Mouse (Mus musculus) cortical plate, adult 2 months (tissue): Measurements from ENCODE around the gene Slc44a4. TPM values are rescaled to one million over a fixed set of nuclear protein-coding genes. Genes with fewer than 3 reads are reported as not detected.

Experiments
- H3K27ac ChIP-seq: fragments of 200-500 bp; 2 replicates; pipeline ENCODE4 v1.5.1; 2012; ENCODE audit warnings: low read length, control low read depth, inconsistent platforms; ENCODE audit not compliant: insufficient read depth
- H3K4me1 ChIP-seq: fragments of 200-500 bp; 2 replicates; pipeline ENCODE4 v1.6.1; 2011; ENCODE audit warnings: low read length; ENCODE audit not compliant: control insufficient read depth, insufficient read depth
- H3K4me3 ChIP-seq: fragments of 200-500 bp; 2 replicates; pipeline ENCODE4 v1.5.1; 2011; ENCODE audit warnings: mild to moderate bottlenecking, low read length, control low read depth; ENCODE audit not compliant: insufficient read depth
- CTCF ChIP-seq: fragments of 200-500 bp; IDR thresholded peaks from 2 replicates; pipeline ENCODE4 v1.5.1; 2011; ENCODE audit warnings: mild to moderate bottlenecking, control low read depth, low read length; ENCODE audit not compliant: insufficient read depth; ENCODE audit errors: extremely low read depth
- POLR2A ChIP-seq: fragments of 200-500 bp; IDR thresholded peaks from 2 replicates; pipeline ENCODE4 v1.6.1; 2011; ENCODE audit warnings: mild to moderate bottlenecking, low read length, control low read depth; ENCODE audit not compliant: insufficient read depth; ENCODE audit errors: extremely low read depth
- polyA plus RNA-seq: library from polyadenylated mRNA; depleted of rRNA; stranded (reverse); fragments of >200 nt; gene quantifications from 2 replicates; pipeline ENCODE4 v1.2.3, GENCODE M21; 2012

The Slc44a4 gene
- polyA plus RNA-seq, 1 experiment = 0.46 TPM

DNA sequence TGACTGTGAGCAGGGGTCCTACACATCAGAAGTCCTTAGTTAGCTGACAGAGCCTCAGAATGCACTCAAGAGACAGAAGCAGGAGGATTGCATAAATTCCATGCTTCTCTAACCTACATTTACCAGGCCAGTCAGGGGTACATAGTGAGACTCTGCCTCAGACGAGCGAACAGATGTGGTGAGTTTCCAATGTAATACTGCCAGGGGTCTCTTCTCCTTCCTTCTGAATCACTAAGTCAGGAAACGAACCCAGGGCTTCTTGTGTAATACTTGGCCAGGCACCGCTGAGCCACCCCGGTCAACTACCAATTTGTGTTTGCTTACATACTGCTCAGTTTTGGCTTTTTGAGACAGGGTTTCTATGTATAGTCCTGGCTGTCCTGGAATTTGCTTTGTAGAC, 26.3 kb upstream of the Slc44a4 start:
- no peak overlapping the region for H3K27ac ChIP-seq
- H3K4me3 ChIP-seq = no peak overlapping the region
- H3K4me1 ChIP-seq = no peaks in the 10 kb centered on the region
- no peak for TF ChIP-seq CTCF
- TF ChIP-seq POLR2A = no peak

DNA sequence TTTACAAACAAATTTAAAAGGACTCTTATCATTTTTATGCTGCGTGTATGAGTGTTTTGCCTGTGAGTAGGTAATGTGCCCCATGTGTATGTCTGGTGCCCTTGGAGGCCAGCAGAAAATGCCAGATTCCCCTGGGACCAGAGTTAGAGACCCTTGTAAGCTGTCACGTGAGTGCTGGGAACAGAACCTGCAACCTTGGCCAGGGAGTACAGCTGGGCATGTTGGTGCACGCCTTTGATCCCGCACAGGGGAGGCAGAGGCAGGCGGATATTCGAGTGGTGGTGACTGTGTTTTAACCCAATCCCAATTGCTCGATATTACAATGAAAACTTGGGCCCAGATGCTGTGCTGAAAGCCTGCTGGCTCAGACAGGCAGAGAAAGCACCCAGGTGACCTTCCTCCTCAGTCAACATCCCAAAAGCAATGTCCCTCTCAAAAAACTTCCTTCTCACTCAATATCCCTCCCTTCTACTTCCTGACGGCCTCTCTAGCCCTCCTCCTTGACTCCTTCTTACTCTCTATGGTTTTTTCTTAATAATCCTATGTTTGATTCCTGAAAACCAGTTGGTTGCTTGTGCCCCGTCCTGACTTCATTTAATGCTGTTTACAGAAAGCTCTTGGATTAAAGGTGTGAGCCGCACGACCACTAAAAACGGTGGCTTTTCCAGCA, 24.1 kb upstream of the Slc44a4 start:
- TF ChIP-seq POLR2A (no peak), CTCF (no peak)
- no peak overlapping the region for H3K27ac ChIP-seq
- H3K4me1 ChIP-seq = 0 out of 2 replicates have a peak, but pooled peaks cover under 1% of the 10 kb centered on the region

DNA sequence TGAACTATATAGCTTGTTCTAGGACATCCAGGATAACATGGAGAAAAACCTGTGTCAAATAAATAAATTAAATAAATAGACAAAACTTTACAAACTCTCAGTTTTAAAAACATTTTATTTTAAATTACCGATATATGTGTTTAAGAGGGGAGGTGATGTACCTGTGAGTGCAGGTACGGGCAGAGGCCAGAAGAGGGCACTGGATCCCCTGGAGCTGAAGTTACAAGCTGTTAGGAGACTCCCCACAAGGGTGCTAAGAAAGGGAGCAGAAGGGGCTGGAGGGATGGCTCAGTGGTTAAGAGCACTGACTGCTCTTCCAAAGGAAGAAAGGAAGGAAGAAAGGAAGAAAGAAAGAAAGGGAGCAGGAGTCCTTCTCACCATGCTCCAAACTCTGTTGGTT, 22.9 kb upstream of the Slc44a4 start:
- Histone ChIP-seq H3K4me1 (0 out of 2 replicates have a peak, but pooled peaks cover 2% of the 10 kb centered on the region), H3K4me3 (no peak overlapping the region), H3K27ac (no peak overlapping the region)
- TF ChIP-seq POLR2A (no peak), CTCF (no peak)

More for the DNA sequence above, 24.1 kb upstream of the Slc44a4 start:
- H3K4me3 ChIP-seq = no peak overlapping the region

DNA sequence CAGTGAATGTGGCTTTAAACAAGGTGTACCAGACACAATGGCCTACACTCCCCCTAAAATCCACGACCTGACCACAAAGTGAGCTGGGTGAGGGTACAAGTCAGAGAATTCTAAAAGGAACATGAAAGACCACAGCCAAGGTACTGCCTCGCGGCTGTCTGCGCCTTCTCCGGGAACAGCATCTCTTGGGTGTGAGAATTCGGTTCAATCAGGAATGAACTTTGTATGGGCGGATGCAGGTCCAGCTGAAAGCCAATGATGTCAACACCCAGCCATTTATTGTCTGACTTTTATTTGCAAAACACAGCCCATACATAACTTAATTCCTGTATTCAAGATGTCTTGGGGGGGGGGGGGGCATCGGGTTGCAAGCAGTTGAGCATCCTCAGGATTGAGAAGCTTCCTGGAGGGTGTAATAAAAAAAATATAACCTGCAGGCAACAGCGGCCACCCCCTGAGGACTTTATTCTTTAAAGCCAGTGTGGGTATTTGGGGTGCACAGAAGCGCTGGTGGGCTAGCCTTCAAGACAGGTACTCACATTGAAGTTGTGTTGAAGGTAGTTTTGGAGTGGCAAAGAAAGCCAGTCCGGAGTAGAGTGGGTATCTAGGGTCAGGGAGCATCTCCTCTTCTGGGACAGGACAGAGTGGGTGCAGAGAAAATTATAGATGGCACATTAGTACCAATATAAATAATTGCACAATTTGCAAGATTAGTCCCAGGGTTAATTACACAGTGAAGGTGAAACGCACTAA, 21.0 kb upstream of the Slc44a4 start:
- peak overlapping the region; percentile 42; the same call in 1 of the 2 replicates for H3K4me3 ChIP-seq
- H3K27ac ChIP-seq = peak overlapping the region; percentile 66; the same call in 1 of the 2 replicates
- peaks cover 3% of the 10 kb centered on the region; the same call in 1 of the 2 replicates for H3K4me1 ChIP-seq
- no peak for TF ChIP-seq CTCF
- no peak for TF ChIP-seq POLR2A

DNA sequence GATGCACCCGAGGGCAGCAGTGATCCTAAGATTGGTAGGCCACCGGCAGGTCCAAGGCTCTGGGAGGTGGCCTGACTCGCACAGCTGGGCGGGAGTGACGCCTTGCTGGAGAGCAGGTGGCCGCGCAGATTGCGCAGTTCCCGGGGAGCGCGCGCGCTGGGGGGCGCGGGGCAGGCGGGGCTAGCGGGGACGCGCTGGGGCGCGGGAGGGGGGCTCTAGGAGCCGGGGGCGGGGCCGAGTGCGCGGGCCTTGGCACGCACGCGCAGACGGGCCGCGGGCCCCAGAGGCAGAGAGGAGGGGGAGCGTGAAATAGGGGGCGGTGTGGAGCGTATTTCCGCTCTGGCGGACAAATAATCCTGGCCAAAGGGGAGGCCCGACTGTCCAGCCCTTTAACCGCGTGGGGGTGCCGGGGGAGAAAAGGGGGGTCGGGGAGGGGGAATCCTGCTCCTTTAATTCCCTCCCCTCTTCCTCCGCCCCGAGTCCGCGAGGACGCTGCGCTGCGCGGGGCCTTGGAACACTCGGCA, 20.1 kb upstream of the Slc44a4 start:
- TF ChIP-seq POLR2A (peak; percentile 75), CTCF (no peak)
- Histone ChIP-seq H3K4me3 (peak overlapping the region; percentile 42), H3K4me1 (peaks cover 3% of the 10 kb centered on the region; the same call in 1 of the 2 replicates), H3K27ac (peak overlapping the region; percentile 66)

DNA sequence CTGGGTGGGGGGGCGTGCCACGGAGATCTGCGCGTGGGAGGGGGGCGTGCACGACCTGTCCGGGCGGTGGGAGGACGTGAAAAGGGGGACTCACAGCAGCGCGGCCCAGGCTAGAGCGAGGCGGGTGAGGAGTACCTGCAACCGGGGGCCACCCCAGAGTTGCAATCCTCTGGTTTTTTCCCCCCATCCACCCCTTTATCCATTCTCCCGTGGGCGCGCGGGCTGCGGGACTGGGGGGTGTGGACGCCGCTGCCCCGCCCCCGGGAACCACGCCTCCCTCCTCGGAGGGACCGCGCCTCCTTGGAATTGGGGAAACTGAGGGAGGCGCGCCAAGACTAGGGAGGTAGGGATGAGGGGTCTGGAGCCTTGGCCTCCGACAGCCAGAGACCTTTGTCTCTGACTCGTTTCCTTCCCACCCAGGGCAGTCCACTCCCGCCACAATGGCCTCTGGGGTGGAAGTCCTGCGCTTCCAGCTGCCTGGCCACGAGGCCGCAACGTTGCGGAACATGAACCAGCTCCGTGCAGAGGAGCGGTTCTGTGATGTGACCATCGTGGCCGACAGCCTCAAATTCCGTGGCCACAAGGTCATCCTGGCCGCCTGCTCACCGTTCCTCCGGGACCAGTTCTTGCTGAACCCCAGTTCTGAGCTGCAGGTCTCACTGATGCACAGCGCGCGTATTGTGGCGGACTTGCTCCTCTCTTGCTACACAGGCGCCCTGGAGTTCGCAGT, 19.3 kb upstream of the Slc44a4 start:
- H3K27ac ChIP-seq = peak overlapping the region; percentile 6; the same call in 1 of the 2 replicates
- peak overlapping the region; percentile 42 for H3K4me3 ChIP-seq
- TF ChIP-seq POLR2A = no peak
- no peak for TF ChIP-seq CTCF
- peaks cover 3% of the 10 kb centered on the region; the same call in 1 of the 2 replicates for H3K4me1 ChIP-seq

DNA sequence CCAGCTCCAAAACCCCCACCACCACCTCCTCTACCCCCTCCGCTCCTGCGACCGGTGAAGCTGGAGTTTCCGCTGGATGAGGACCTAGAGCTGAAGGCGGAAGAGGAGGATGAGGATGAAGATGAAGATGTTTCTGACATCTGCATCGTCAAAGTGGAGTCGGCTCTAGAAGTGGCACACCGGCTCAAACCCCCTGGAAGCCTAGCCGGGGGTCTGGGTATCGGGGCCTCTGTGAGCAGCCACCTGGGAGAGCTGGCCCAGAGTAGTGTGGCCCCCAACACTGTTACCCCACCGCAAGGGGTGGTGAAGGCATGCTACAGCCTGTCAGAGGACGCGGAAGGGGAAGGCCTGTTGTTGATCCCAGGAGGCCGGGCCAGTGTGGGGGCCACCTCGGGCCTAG, 18.5 kb upstream of the Slc44a4 start:
- Histone ChIP-seq H3K27ac (no peak overlapping the region), H3K4me3 (no peak overlapping the region; the same call in 1 of the 2 replicates), H3K4me1 (peaks cover 3% of the 10 kb centered on the region; the same call in 1 of the 2 replicates)
- TF ChIP-seq POLR2A = no peak
- no peak for TF ChIP-seq CTCF

DNA sequence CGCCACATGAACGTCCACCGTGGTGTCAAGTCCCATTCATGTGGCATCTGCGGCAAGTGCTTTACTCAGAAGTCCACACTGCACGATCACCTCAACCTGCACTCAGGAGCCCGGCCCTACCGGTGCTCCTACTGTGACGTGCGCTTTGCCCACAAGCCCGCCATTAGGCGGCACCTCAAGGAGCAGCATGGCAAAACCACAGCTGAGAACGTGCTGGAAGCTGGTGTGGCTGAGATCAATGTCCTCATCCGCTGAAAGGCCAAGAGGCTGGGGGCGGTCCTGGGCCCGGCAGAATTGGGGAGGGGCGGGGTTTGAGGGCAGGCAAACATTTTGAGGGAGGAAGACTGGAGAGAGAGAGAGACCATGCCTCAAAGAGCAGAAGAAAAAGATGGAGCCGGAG, 17.9 kb upstream of the Slc44a4 start:
- peaks cover 3% of the 10 kb centered on the region; the same call in 1 of the 2 replicates for H3K4me1 ChIP-seq

More for the DNA sequence above, 17.9 kb upstream of the Slc44a4 start:
- Histone ChIP-seq H3K27ac (no peak overlapping the region), H3K4me3 (no peak overlapping the region)
- TF ChIP-seq CTCF = no peak
- TF ChIP-seq POLR2A = no peak
